Mouse (Mus musculus) hindbrain, embryonic 12.5 days (tissue): Measurements from ENCODE around the gene Csk. TPM values are rescaled to one million over a fixed set of nuclear protein-coding genes. Genes with fewer than 3 reads are reported as not detected.

Experiments
- ATAC-seq: fragments of 200-750 bp; cut with Nextera tagmentation; 2 replicates; pipeline ENCODE4 v1.8.0; 2017; ENCODE audit warnings: moderate TSS enrichment; ENCODE audit not compliant: low FRiP score
- H3K27ac ChIP-seq: fragments of 300-500 bp; sonication (generic); 2 replicates; pipeline ENCODE4 v1.5.1; 2016; ENCODE audit warnings: mild to moderate bottlenecking
- H3K27me3 ChIP-seq: fragments of 300-500 bp; sonication (generic); 2 replicates; pipeline ENCODE4 v1.6.1; 2016; ENCODE audit warnings: mild to moderate bottlenecking
- H3K36me3 ChIP-seq: fragments of 300-500 bp; sonication (generic); 2 replicates; pipeline ENCODE4 v1.6.1; 2016; ENCODE audit warnings: mild to moderate bottlenecking
- H3K4me1 ChIP-seq: fragments of 300-500 bp; sonication (generic); 2 replicates; pipeline ENCODE4 v1.6.1; 2016
- H3K4me2 ChIP-seq: fragments of 300-500 bp; sonication (generic); replicated peaks from 2 replicates; pipeline ENCODE4 v1.6.1; 2016; ENCODE audit warnings: mild to moderate bottlenecking
- H3K4me3 ChIP-seq: fragments of 300-500 bp; sonication (generic); 2 replicates; pipeline ENCODE4 v1.5.1; 2016; ENCODE audit warnings: mild to moderate bottlenecking
- H3K9ac ChIP-seq: fragments of 300-500 bp; sonication (generic); 2 replicates; pipeline ENCODE4 v1.6.1; 2016; ENCODE audit warnings: mild to moderate bottlenecking, moderate library complexity
- H3K9me3 ChIP-seq: fragments of 300-500 bp; sonication (generic); replicated peaks from 2 replicates; pipeline ENCODE4 v1.6.1; 2016; ENCODE audit warnings: mild to moderate bottlenecking
- WGBS: fragments of 180-500 bp; shearing (Covaris S2); methylation state at CpG from one replicate; pipeline ENCODE4 v1.1.7; 2016; 5-methylcytosine and 5-hydroxymethylcytosine counted together
- polyA plus RNA-seq: library from polyadenylated mRNA; unstranded; fragments of >200 nt; fragmentation: Nextera tagmentation; extraction: Ambion mirVana; gene quantifications from 2 replicates; pipeline ENCODE4 v1.2.1, GENCODE M21; 2016

The Csk gene
- polyA plus RNA-seq, 1 experiment from 2014 or later: 41.6 TPM

DNA sequence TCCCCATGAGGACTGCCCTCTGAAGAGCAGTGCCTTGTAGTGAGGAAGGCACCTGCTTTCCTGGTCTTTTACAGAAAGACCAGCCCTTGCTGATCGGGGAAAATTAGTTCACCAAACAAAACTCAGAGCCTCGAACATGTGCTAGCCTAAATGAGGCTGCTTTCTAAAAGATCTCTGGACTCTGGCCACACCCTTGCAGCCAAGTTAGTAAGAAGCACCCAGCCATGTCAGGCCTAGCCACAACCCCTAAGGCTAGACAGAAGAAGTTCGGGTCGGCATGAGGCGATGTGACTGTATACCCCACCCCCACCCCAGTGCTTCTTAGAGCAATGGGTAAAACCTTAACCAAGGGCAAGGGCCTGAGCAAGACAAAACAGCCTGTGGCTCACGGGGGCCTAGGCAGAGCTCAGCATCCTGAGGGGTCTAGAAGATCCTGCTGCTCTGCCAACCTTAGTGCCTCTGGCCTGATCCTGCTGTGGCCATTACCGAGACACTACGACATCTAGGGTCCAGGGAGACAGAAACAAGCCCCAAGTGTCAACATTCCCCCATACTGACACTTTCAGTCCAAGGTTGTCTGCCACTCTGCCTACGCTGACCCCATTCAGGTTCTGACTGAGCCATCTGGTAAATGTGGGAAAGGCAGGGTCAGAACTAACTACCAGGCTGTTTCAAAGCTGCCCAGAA is 10.1 kb downstream of the Csk start:
- H3K27me3 ChIP-seq: no peaks in the 10 kb centered on the region
- H3K4me3 ChIP-seq: peak overlapping the region; percentile 98
- H3K4me1 ChIP-seq: peaks cover 65% of the 10 kb centered on the region
- ATAC-seq: no peak
- peak overlapping the region; percentile 41; the same call in 1 of the 2 replicates for H3K27ac ChIP-seq
- H3K36me3 ChIP-seq: peaks cover 9% of the 10 kb centered on the region; the same call in 1 of the 2 replicates
- peak overlapping the region; percentile 97 for H3K4me2 ChIP-seq
- no peaks in the 10 kb centered on the region for H3K9me3 ChIP-seq
- peak overlapping the region; percentile 100 for H3K9ac ChIP-seq
- 76% methylated on average over 9 of the region's 9 CpGs for WGBS

DNA sequence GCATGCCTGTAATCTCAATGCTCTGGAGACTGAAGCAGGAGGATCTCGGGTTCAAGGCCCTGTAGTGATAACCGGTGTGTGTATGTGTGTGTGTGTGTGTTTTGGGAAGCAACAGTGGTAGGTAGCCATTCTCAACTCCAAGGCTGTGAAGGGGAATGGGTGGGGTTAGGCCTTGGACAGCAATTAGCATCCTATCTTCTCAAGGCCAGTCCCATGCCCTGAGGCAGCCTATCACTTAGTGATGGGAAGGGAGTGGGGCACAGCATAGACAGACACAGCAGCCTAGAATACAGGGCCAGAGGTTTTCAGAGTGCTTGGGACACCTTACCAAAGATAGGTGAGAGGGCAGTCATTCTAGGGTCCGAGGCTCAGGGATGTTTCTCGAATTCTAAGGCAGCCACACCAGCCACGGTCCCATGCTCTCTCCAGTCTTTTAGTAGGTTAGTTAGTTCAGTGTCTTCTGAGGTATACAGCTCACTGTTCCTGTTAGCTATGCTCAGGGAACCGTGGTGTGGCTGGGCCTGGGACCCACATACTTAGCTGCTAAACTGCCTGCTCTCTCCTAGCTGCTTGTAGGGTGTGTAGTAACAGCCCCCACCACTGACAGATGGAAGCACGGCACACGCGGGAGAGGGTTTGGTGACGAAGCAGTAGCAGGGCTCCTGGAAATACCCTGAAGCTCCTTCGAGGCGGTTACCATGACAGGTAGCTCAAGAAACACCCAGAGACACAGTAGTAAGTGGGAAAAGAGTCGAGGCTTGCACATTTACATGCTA is 11.5 kb downstream of the Csk start:
- H3K27ac ChIP-seq: no peak overlapping the region
- H3K4me1 ChIP-seq: peaks cover 78% of the 10 kb centered on the region
- H3K4me3 ChIP-seq: no peak overlapping the region
- no peak overlapping the region for H3K9ac ChIP-seq
- WGBS: 87% methylated on average over 13 of the region's 13 CpGs
- no peak overlapping the region for H3K4me2 ChIP-seq
- no peaks in the 10 kb centered on the region for H3K27me3 ChIP-seq
- no peak for ATAC-seq
- H3K36me3 ChIP-seq: peaks cover 9% of the 10 kb centered on the region; the same call in 1 of the 2 replicates
- H3K9me3 ChIP-seq: no peaks in the 10 kb centered on the region

DNA sequence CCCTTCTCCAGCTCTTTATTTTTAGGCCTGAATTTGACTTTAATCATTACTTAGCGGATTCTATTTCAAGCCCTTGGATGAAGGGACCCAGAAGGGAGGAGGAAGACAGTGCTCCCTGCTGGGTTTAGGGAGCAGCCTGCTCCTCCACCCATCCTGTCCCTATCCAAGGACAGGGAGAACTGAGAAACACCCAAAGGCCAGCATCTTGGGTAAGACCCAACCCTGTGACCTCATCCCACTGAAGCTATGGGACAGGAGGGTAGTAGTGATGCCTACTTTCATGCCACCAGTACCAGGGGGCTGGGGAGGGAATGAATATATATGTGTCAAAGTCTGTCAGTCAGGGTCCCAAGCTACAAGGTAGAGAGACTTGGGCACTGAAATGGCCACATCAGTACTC is 12.4 kb downstream of the Csk start:
- peak overlapping the region; percentile 12; the same call in 1 of the 2 replicates for H3K27ac ChIP-seq
- peaks cover 9% of the 10 kb centered on the region; the same call in 1 of the 2 replicates for H3K36me3 ChIP-seq
- H3K9ac ChIP-seq: peak overlapping the region; percentile 50; the same call in 1 of the 2 replicates
- H3K9me3 ChIP-seq: no peaks in the 10 kb centered on the region
- H3K4me2 ChIP-seq: no peak overlapping the region
- 83% methylated on average over 1 of the region's 1 CpGs for WGBS
- no peak overlapping the region for H3K4me3 ChIP-seq
- ATAC-seq: no peak
- H3K27me3 ChIP-seq: no peaks in the 10 kb centered on the region
- peaks cover 80% of the 10 kb centered on the region for H3K4me1 ChIP-seq

GRCm38 (mm10) chr9:57640384-57640783 is 13.0 kb downstream of the Csk start:
- Histone ChIP-seq H3K4me2 (peak overlapping the region; percentile 37), H3K4me3 (peak overlapping the region; percentile 17), H3K4me1 (peaks cover 77% of the 10 kb centered on the region), H3K36me3 (peaks cover 9% of the 10 kb centered on the region; the same call in 1 of the 2 replicates), H3K27ac (peak overlapping the region; percentile 12), H3K27me3 (no peaks in the 10 kb centered on the region), H3K9ac (peak overlapping the region; percentile 50; the same call in 1 of the 2 replicates), H3K9me3 (no peaks in the 10 kb centered on the region)
- WGBS: 36% methylated on average over 15 of the region's 15 CpGs
- ATAC-seq: no peak

GRCm38 (mm10) chr9:57639661-57640328 is 13.6 kb downstream of the Csk start:
- Histone ChIP-seq H3K27ac (peak overlapping the region; percentile 12), H3K9ac (peak overlapping the region; percentile 50; the same call in 1 of the 2 replicates), H3K36me3 (peaks cover 9% of the 10 kb centered on the region; the same call in 1 of the 2 replicates), H3K27me3 (no peaks in the 10 kb centered on the region), H3K4me3 (peak overlapping the region; percentile 17), H3K4me1 (peaks cover 77% of the 10 kb centered on the region), H3K9me3 (no peaks in the 10 kb centered on the region), H3K4me2 (peak overlapping the region; percentile 37)
- 69% methylated on average over 5 of the region's 5 CpGs for WGBS
- ATAC-seq: no peak

GRCm38 (mm10) chr9:57638651-57639459 is 14.6 kb downstream of the Csk start:
- Histone ChIP-seq H3K4me1 (peaks cover 70% of the 10 kb centered on the region), H3K9ac (peak overlapping the region; percentile 50), H3K27ac (peak overlapping the region; percentile 12; the same call in 1 of the 2 replicates), H3K27me3 (no peaks in the 10 kb centered on the region), H3K4me2 (peak overlapping the region; percentile 37), H3K4me3 (no peak overlapping the region), H3K9me3 (no peaks in the 10 kb centered on the region), H3K36me3 (peaks cover 9% of the 10 kb centered on the region; the same call in 1 of the 2 replicates)
- ATAC-seq: 0 out of 2 replicates have a peak, but pooled peaks have one; percentile 2
- 41% methylated on average over 8 of the region's 8 CpGs for WGBS

- peaks cover 60% of the 10 kb centered on the region for H3K4me1 ChIP-seq
- H3K36me3 ChIP-seq: peaks cover 9% of the 10 kb centered on the region; the same call in 1 of the 2 replicates
- 54% methylated on average over 6 of the region's 6 CpGs for WGBS
- no peak overlapping the region for H3K4me3 ChIP-seq
- peak overlapping the region; percentile 12; the same call in 1 of the 2 replicates for H3K27ac ChIP-seq
- H3K4me2 ChIP-seq: no peak overlapping the region
- H3K9me3 ChIP-seq: no peaks in the 10 kb centered on the region
- ATAC-seq: no peak
- H3K27me3 ChIP-seq: no peaks in the 10 kb centered on the region
- peak overlapping the region; percentile 50 for H3K9ac ChIP-seq
These were observed 15.6 kb downstream of the Csk start for GRCm38 (mm10) chr9:57637741-57638322.

GRCm38 (mm10) chr9:57637272-57637671 is 16.2 kb downstream of the Csk start:
- H3K27ac ChIP-seq: no peak overlapping the region
- peaks cover 54% of the 10 kb centered on the region for H3K4me1 ChIP-seq
- 69% methylated on average over 3 of the region's 3 CpGs for WGBS

GRCm38 (mm10) chr9:57633481-57634024 is 19.9 kb downstream of the Csk start:
- H3K4me1 ChIP-seq: peaks cover 17% of the 10 kb centered on the region
- H3K9ac ChIP-seq: no peak overlapping the region
- WGBS: 54% methylated on average over 4 of the region's 4 CpGs
- no peak overlapping the region for H3K27ac ChIP-seq
- H3K36me3 ChIP-seq: peaks cover 35% of the 10 kb centered on the region
- H3K4me3 ChIP-seq: no peak overlapping the region
- no peak overlapping the region for H3K4me2 ChIP-seq
- no peak for ATAC-seq
- H3K27me3 ChIP-seq: no peaks in the 10 kb centered on the region
- H3K9me3 ChIP-seq: no peaks in the 10 kb centered on the region

More at GRCm38 (mm10) chr9:57637272-57637671, 16.2 kb downstream of the Csk start:
- no peaks in the 10 kb centered on the region for H3K27me3 ChIP-seq
- ATAC-seq: no peak
- H3K9me3 ChIP-seq: no peaks in the 10 kb centered on the region
- peaks cover 7% of the 10 kb centered on the region; the same call in 1 of the 2 replicates for H3K36me3 ChIP-seq
- no peak overlapping the region for H3K4me3 ChIP-seq
- no peak overlapping the region for H3K9ac ChIP-seq
- H3K4me2 ChIP-seq: no peak overlapping the region

DNA sequence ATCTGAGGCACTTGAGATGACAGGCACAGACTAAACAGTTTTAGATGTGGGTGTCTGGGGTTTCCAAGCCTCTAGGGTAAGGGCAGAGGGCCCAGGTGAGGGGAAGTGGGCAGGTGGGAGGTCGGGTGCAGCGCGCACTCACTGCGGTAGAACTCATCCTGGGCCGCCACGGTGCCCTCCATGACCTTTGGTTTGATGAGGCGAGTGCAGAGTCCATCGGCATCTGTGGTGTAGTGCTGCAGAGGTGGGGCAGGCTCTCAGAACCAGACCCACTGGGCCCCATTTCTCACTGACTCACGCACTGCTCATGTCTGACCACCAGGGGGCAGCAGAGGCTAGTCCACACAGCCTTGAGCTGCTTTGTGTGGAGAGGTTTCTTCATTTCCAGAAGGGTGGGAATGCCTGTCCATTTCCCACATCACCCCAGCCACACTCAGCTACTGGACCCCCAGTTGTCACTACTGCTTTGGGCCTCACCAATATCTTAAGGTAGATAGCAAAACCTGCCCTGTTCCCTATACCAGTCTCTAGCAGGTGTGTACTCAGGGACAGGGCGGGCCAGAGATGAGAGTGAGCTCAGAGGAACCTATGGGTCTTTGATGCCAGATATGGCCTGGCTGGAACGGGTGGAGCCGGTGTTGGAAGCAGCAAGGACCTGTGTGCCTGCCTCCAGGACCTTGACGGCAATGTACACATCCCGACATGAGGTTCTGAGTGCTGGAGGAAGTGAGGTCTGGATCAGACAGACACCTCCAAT is 24.1 kb downstream of the Csk start:
- Histone ChIP-seq H3K9ac (peak overlapping the region; percentile 13; the same call in 1 of the 2 replicates), H3K4me2 (no peak overlapping the region), H3K9me3 (no peaks in the 10 kb centered on the region), H3K4me1 (0 out of 2 replicates have a peak, but pooled peaks cover 6% of the 10 kb centered on the region), H3K27ac (peak overlapping the region; percentile 73), H3K27me3 (no peaks in the 10 kb centered on the region), H3K4me3 (no peak overlapping the region), H3K36me3 (peaks cover 77% of the 10 kb centered on the region)
- WGBS: 71% methylated on average over 14 of the region's 14 CpGs
- peak; percentile 57 for ATAC-seq
